Mouse (Mus musculus) G1E-ER4 (cell line): ENCODE data around the gene Ccdc191. TPM values are rescaled to one million over a fixed set of nuclear protein-coding genes. Genes with fewer than 3 reads are reported as not detected.

Experiments used
- GATA1 ChIP-seq: IDR thresholded peaks from one replicate; pipeline ENCODE4 v1.8.0; 2012; ENCODE audit warnings: low read length, inconsistent platforms
- polyA plus RNA-seq: library from polyadenylated mRNA; stranded (reverse); fragments of >175 nt; gene quantifications from 2 replicates; pipeline ENCODE4 v1.2.3, GENCODE M21; 2012

Gene Ccdc191
- 2.0 and 2.3 TPM in 2 replicates for polyA plus RNA-seq

DNA sequence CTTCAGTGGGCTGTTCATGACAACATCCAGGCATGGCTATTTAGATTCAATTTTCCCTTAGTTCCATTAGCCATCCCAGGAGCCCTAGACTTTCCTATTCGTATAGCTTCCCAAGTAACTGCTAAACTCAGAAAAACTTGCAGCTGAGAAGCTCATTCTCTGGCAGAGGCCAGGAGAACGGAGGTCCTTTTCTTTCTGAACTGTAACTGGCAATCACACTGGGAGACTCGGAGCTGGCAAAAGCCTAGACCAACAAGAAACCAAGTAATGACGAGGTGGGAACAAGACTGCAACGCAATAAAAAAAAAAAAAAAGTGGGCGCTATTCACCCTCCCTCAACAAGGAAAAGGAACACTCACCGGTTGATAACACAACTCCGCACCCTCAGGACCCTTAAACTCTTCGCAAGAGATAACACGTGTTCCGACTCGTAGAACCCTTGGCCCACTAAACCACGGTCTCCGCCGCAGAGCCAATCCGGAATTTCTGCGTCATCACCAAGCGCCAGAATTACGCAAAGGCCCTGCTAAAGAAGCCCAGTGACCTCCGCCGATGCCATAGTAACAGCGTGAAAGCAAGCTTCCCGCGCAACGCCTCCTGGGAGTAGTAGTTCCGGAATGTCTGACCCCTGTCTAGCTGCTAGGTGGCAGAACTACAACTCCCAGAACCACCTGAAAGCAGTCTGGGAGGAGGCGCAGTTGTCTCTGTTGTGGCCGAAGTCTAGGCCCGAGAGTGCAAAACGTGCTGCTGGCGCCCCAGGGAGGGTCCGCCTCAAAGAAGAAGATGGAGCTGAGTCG lies at the start of gene Ccdc191:
TSS of gene Ccdc191 (plus strand) at position 593 of the 797 bp plus-strand sequence.
- TF ChIP-seq GATA1, result no peak

DNA sequence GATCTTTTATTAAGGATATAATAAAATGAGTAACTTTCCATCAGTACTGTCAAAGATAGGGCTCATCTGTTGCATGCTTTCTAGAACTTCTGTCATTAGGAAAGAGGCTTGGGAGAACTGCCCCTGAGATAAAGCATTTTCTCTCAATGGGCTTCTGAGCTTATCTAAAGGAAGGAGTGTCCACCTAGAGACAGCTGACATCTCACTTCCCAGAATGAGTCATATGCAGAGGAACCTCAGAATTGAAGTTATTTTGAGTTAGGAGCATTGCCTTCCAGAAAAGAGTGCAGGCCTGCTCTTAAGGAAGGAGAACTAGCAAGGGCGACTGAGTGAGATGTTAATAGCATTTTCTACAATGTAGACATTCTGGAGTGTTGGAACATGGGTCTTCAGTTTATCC lies 48.4 kb upstream of the Ccdc191 start:
- no peak for TF ChIP-seq GATA1

DNA sequence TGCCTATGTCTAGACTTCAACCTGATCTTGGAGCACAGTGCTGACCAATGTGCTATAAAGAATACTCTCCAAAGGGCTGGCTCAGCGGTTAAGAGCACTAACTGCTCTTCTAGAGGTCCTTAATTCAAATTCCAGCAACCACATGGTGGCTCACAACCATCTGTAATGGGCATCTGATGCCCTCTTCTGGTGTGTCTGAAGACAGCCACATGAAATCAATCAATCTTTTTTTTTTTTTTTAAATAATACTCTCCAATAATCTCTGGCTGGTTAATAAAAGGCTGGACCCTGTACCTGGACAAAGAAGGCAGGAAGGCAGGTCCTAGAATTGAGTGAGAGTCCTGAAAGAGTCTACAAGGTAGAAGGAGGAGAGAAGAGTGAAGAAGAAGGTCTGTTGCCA lies 39.8 kb upstream of the Ccdc191 start:
- no peak for TF ChIP-seq GATA1

DNA sequence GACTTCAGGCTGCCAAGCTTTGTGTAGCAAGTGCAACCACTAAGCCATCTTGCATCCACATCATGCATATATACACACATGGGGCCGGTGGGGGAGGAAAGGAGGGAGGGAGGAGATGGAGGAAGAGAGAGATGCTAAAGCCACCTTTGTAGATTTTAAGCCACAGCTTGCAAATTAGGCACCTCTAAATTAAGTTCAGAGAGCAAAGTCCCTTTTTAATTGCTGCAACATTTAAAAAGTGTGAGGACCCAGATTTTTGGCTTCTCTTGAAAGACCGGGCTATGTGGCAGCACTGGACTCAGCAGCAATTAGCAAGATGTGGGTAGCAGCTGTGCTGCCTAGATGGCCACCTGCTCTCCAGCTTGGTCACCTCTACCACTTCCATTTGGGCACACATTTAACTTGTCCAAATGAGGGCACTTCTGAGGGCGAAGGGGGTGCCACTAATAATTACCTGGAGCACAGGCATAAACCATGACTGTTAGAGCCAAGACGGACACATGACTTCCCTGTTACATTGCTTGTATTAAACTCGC lies 30.6 kb upstream of the Ccdc191 start:
- TF ChIP-seq GATA1, result no peak

DNA sequence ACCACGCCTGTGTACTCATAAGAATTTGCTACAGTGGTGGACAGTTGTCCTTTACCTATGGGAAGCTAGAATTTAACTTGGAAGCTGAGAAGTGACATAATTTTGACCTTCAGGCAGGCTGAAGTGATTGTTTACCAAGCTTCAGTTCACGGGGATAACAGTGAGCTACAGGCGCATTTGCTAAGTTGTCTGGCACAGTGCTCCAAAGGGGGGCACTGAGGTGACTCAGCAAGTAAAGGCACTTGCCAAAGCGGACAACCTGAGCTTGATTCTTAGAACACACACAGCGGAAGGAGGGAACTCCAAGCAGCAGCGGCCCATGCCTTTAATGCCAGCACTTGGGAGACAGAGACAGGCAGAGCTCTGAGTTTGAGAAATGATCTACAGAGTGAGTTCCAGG lies 29.0 kb upstream of the Ccdc191 start:
- no peak for TF ChIP-seq GATA1

DNA sequence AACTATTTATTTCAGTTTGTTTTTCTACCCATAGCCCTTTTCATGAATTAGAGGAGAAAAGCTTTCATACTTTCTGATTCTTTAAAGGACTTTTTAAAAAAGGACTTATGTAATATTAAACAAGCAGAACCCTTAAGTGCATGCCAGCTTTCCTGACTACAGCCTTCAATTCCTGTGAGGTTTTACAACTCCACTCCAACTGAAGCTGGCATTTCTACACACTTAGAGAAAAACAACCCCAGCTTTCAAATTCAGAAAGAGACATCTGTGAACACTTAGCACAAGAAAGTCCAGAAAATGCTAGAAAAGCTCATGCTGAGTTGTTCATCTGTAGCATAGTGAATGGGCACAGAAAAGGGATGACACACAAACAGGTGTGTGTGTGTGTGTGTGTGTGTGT lies 19.8 kb upstream of the Ccdc191 start:
- no peak for TF ChIP-seq GATA1

DNA sequence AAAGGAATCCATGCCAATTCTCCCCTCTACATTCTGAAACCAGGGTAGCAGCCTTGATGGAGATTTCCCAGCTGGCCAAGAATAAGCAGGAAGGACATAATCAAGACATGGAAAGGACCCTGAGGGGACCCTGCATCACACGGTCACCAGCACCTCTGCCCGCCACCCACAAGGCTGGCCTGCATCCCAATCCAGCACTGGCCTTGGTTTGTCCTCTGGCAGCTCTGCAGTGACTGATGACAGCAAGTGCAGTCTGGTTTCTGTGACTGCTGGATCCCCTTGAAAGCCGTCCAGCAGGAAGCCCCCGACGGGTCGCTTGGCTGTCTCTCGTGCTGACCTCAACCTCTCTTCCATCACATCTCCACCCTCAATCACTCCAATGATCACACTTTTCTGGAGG lies 18.2 kb upstream of the Ccdc191 start:
- TF ChIP-seq GATA1, result no peak

DNA sequence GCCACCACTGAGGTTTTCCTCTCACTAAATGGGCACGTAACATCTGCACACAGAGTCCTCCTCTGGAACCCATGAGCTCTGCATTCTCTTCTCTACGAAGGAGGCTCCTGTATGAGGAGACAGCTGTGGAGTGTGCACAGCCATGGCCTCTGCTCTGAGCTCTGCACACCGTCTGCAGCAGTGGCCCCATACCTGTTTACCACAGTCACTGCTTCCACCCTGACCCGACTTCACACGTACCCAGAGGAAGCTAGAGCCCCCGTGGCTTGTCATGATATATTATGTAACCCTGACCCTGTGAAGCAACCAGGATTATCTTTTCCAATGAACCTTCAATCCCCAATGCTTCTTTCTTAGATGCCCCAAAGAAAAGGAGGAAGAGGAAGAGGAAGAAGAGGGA lies 9.8 kb upstream of the Ccdc191 start:
- no peak for TF ChIP-seq GATA1

DNA sequence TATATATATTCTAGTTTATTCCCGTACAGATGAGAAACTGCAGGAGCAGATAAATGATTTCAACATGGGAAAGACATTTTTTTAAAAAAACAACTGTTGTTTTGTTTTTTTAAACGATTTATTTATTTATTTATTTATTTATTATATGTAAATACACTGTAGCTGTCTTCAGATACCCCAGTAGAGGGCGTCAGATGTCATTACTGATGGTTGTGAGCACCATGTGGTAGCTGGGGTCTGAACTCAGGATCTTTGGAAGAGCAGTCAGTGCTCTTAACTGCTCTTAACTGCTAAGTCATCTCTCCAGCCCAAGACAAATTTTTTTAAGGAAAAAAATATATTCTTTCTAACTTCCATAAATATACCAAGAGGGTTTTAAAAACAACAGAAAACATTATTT lies 8.0 kb upstream of the Ccdc191 start:
- no peak for TF ChIP-seq GATA1

DNA sequence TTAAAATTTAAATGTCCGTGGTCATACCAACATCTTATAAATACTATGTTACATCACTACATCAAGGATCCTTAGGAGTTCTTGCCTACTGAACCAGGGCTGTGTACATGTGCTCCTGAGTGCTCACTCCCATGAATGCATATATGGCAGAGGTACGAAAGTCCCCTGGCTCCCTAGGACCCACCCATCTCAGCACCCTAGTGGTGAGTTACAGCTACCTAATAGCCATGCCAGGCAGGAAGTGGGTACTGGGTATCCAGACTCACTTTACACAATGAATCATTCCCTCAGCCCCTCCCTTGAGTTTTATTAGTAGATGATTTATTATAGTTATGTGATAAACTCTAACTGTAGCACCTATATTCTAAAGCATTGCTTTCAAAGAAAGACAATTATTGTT lies 7.3 kb upstream of the Ccdc191 start:
- TF ChIP-seq GATA1, result no peak

DNA sequence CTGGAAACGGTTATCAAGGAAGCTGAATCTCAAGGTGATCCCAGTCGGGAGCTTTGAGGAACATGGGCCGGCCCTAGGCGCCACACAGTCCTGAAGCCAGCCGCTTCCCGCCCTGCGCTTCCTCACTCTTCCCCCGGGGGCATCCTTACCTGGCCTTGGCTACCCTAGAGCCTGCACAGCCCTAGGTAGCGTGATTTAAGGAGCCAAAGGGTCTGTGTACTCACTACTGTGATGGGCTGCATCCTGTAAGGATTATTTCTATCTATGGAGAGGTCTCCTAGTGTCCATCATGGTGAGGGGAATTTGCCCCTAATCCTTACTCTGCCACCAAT lies 371 bp downstream of the Ccdc191 start:
- no peak for TF ChIP-seq GATA1

DNA sequence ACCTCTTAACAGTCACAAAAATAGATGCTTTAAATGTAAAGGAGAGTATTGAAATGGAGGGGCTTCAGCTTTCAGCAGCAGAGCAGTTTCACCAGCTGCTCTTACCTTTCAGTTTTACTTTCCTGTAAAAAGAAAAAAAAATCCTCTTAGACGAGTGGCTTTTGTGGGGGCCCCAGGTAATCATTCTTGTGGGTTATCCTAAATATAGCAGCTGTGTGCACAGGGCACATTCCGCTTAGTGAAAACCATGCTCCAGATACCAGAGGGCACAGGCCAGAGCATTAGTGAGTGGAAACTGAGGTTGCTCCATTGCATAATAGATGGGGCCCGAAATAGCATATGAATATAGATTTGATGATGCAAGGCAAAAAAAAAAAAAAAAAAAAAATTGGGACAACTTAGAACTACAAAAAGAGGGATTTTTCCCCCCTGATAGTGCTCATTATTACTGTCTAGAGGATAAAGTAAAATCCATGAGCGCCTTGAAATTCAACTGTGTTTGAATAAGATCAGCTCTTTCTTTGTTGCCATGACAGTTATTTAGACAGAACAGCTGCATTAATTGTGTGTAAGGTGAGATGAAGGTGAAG lies 1.2 kb downstream of the Ccdc191 start:
- no peak for TF ChIP-seq GATA1

DNA sequence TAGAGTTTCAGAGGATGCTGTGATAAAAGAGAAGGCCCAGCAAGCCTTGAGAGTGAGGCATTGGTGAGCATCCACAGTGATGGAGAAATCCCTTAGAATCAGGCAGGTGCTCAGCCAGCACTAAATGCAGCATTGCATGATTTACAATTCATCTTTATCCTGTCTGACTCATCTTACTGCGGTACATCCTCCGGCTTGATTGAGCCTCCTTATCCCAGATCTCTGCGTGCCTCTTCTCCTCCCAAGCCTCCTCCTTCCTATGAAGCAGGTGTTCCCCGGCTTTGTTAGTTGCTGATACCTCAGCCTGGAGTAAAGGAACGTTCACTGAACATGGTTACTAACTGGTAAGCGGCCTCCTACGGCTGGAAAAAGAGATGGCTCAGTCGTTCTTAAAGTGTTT lies 4.9 kb downstream of the Ccdc191 start:
- TF ChIP-seq GATA1, result no peak

DNA sequence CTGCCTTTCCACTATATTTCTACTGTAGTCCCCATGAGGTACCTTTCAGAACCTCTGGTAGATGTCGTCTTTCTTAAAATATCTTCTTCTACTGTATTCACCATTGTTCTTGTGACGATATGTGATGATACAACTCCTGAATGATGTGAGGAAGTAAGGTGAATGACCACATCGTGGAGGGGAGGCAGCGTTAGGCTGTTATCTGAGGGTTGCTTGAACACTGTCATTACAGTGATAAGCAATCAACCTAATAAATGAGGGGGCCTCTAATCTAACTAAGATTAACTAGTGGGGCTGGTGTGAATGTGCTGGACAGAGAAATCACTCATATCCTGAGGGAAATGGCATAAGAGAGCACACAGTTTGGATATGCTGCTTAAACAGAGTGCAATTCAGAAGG lies 10.5 kb downstream of the Ccdc191 start:
- no peak for TF ChIP-seq GATA1

DNA sequence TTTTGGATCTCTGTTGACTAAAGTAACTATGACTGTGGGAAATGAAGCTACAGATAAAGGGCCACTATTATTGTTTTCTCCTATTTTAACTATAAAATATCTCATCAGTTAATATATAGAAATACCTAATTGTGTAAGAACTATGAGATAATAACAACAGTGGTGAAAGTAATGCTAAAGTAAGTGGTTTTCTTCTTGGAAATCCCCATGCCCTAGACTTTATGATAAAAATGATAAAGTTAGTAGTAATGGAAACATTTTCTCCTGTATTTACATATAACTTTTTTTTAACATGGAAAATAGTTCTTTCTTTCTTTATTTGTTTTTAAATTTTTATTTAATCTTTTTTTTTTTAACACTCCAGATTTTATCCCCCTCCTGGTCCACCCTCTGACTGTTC lies 11.0 kb downstream of the Ccdc191 start:
- TF ChIP-seq GATA1, result no peak

DNA sequence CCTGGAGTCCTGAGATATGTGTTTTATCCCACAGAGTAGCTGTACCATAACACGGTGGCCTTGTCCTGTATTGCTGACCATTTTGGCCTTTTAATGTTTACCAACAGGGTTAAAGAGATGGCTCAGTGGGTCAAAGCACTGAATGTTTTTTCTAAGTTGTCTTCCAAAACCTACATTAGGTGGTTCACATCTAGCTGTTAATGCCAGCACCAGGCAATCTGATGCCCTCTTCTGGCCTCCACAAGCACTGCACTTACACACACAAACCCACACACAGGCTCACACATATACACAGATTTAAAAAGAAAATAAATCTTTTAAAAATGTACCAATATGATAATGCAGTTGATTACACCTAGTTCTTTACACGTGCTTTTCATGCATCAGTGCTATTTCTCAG lies 19.3 kb downstream of the Ccdc191 start:
- TF ChIP-seq GATA1, result no peak

DNA sequence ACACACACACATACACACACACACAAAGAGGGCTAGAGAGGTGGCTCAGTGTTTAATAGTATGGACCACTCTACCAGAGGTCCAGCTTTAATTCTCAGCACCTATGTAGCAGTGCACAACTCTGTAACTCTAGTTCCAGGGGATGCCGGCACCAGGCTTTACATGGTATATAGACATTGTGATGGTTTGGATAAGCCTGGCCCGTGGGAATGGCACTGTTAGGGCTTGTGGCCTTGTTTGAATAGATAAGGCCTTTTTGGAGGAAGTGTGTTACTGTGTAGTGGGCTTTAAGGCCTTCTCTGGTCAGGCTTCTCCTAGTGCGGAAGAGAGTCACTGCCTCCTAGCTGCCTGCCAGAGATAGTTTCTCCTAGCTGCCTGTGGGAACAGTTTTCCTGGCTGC lies 29.3 kb downstream of the Ccdc191 start:
- no peak for TF ChIP-seq GATA1
